10 mouse cellular contexts compared by ENCODE assay signal in the genomic region with DNA sequence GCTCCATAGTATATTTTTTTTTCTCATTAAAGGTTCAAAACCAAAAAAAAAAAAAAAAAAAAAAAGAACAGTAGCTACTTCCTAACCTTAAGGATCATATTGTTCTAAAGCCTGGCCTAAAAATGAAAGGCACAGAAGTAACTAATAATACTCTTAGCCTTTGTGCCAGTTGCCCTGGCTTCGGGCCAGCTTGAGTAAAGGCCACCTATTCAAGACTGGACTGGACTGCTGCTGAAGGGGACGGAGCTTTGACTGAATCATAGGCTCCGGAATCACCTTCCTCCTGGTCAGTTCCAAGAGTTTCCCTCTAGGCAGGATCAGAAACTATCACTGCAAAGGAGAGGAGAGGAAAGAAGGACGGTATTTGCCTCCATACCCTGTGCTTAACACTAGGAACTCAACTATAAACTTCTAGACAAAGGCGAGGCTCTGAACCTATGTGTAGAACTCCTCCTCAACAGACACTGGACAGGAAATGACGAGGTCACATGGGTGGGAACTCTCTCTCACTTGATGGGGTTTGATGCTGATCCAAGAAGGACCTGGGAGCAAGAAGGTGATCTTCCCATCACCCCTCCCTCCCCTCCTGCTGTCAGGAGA. TPM values are rescaled to one million over a fixed set of nuclear protein-coding genes. Genes with fewer than 3 reads are reported as not detected.
DNase-seq lines count a peak whose midpoint lies in the region; ATAC-seq and TF ChIP-seq lines count a peak whose summit lies in the region.
"Had no signal": no experiment of that assay in that cellular context is flagged by ENCODE, and none has a peak within 500 bp of the region (broad histone marks: within the 10 kb centered on the region; RNA-seq: fewer than 3 reads in every experiment).

No protein-coding gene starts in this region.

- no peak for ATAC-seq in kidney, embryonic 16.5 days (ENCODE audit: low FRiP score, low TSS enrichment)
- ATAC-seq in megakaryocyte-erythroid progenitor cell, adult 5-6 weeks (replicated peaks; ENCODE audit: low FRiP score, low TSS enrichment, poor library complexity, severe bottlenecking), result no peak
- ATAC-seq in hindbrain, embryonic 12.5 days (ENCODE audit: low FRiP score), result no peak
- ATAC-seq in intestine, embryonic 16.5 days, result no peak
- ATAC-seq: activated CD4-positive, CD25-positive, alpha-beta regulatory T cell, adult 4 months had no signal

- TF ChIP-seq CTCF in kidney, adult 2 months (conservative IDR thresholded peaks at IDR 0.05; ENCODE audit: insufficient read depth, insufficient read length, low read depth, low read length), result no peak

- H3K4me2 ChIP-seq in kidney, embryonic 16.5 days (replicated peaks; ENCODE audit: low read depth, low read length), result no peak overlapping the region
- H3K4me2 ChIP-seq in hindbrain, embryonic 12.5 days (replicated peaks), result no peak overlapping the region
- H3K4me2 ChIP-seq in intestine, embryonic 16.5 days (ENCODE audit: low read depth, low read length), result no peak overlapping the region

- H3K36me3 ChIP-seq in kidney, adult 2 months (ENCODE audit: control insufficient read depth, insufficient read depth, low read length), result no peaks in the 10 kb centered on the region
- H3K36me3 ChIP-seq in kidney, embryonic 16.5 days (ENCODE audit: insufficient read depth, low read length), result no peaks in the 10 kb centered on the region
- no peaks in the 10 kb centered on the region for H3K36me3 ChIP-seq in hindbrain, embryonic 12.5 days
- H3K36me3 ChIP-seq in intestine, embryonic 16.5 days (ENCODE audit: control insufficient read depth, insufficient read depth, low read length), result no peaks in the 10 kb centered on the region

- H3K27me3 ChIP-seq in kidney, adult 2 months (replicated peaks; ENCODE audit: control insufficient read depth, insufficient read depth, low read length), result no peaks in the 10 kb centered on the region
- no peaks in the 10 kb centered on the region for H3K27me3 ChIP-seq in kidney, embryonic 16.5 days (ENCODE audit: insufficient read depth, low read length)
- no peaks in the 10 kb centered on the region for H3K27me3 ChIP-seq in hindbrain, embryonic 12.5 days
- H3K27me3 ChIP-seq in intestine, embryonic 16.5 days (replicated peaks; ENCODE audit: control insufficient read depth, insufficient read depth, low read length), result no peaks in the 10 kb centered on the region

- peak overlapping the region; percentile 68; the same call in 1 of the 2 replicates for H3K27ac ChIP-seq in kidney, adult 2 months (ENCODE audit: insufficient read depth, low read depth, low read length)
- H3K27ac ChIP-seq in kidney, embryonic 16.5 days (ENCODE audit: low read length), result no peak overlapping the region
- no peak overlapping the region for H3K27ac ChIP-seq in hindbrain, embryonic 12.5 days
- H3K27ac ChIP-seq in intestine, embryonic 16.5 days (ENCODE audit: low read length), result no peak overlapping the region

- TF ChIP-seq POLR2A in kidney, adult 2 months (IDR thresholded peaks at IDR 0.05; ENCODE audit: low read depth, low read length), result no peak

- H3K4me1 ChIP-seq in kidney, adult 2 months (ENCODE audit: control insufficient read depth, insufficient read depth, low read length), result no peaks in the 10 kb centered on the region
- no peaks in the 10 kb centered on the region for H3K4me1 ChIP-seq in kidney, embryonic 16.5 days (ENCODE audit: insufficient read depth, low read length)
- H3K4me1 ChIP-seq in hindbrain, embryonic 12.5 days, result 0 out of 2 replicates have a peak, but pooled peaks cover 4% of the 10 kb centered on the region
- peaks cover 5% of the 10 kb centered on the region; the same call in 1 of the 2 replicates for H3K4me1 ChIP-seq in intestine, embryonic 16.5 days (ENCODE audit: control insufficient read depth, insufficient read depth, low read length)

- 46% methylated on average over 6 of the region's 6 CpGs for WGBS in kidney, adult 2 months
- WGBS in kidney, embryonic 16.5 days, result 81% methylated on average over 6 of the region's 6 CpGs
- WGBS in hindbrain, embryonic 12.5 days, result 85% methylated on average over 6 of the region's 6 CpGs
- 75% methylated on average over 6 of the region's 6 CpGs for WGBS in intestine, embryonic 16.5 days

- no peak overlapping the region for H3K4me3 ChIP-seq in kidney, adult 2 months (ENCODE audit: insufficient read depth, low read depth, low read length)
- no peak overlapping the region for H3K4me3 ChIP-seq in kidney, embryonic 16.5 days (ENCODE audit: low read length)
- H3K4me3 ChIP-seq in hindbrain, embryonic 12.5 days, result no peak overlapping the region
- H3K4me3 ChIP-seq in intestine, embryonic 16.5 days (ENCODE audit: low read length), result no peak overlapping the region

- peak; percentile 84 for DNase-seq in kidney, adult 2 months
- peak; percentile 31 for DNase-seq in Muller cell, postnatal 12 days (ENCODE audit: inconsistent ontology term)
- peak; percentile 18 for DNase-seq in brain, adult 2 months (ENCODE audit: low read depth, low spot score)
- DNase-seq in kidney, adult 8-10 months, result peak; percentile 50 to 72
- DNase-seq: liver, postnatal 0 days had no signal

- no peak overlapping the region for H3K9ac ChIP-seq in kidney, embryonic 16.5 days (replicated peaks; ENCODE audit: low read length)
- no peak overlapping the region for H3K9ac ChIP-seq in hindbrain, embryonic 12.5 days
- H3K9ac ChIP-seq in intestine, embryonic 16.5 days (ENCODE audit: low read depth, low read length), result no peak overlapping the region
- H3K9ac ChIP-seq: liver, postnatal 0 days had no signal

- no peaks in the 10 kb centered on the region for H3K9me3 ChIP-seq in kidney, embryonic 16.5 days (ENCODE audit: low read length)
- no peaks in the 10 kb centered on the region for H3K9me3 ChIP-seq in hindbrain, embryonic 12.5 days (replicated peaks)
- no peaks in the 10 kb centered on the region for H3K9me3 ChIP-seq in intestine, embryonic 16.5 days (ENCODE audit: control insufficient read depth, low read length)

RNA-seq across cellular contexts. Expression of gene Rbp7, which starts 3.2 kb away (rescaled TPM):
- 2.0 and 2.9 TPM in 2 replicates for polyA plus RNA-seq in kidney, adult 2 months (2012; rRNA removed)
- 1.3 TPM in 2 replicates for polyA plus RNA-seq in kidney, embryonic 16.5 days (2015; fragmentation: Nextera tagmentation; extraction: Ambion mirVana)
- not detected in 2 replicates for total RNA-seq in megakaryocyte-erythroid progenitor cell, adult 5-6 weeks (2014; fragmentation: Nextera tagmentation)
- total RNA-seq in megakaryocyte-erythroid progenitor cell, adult 5-6 weeks (2017), result not detected in 2 replicates
- polyA plus RNA-seq in hindbrain, embryonic 12.5 days (2016; fragmentation: Nextera tagmentation; extraction: Ambion mirVana), result not detected in 2 replicates
- polyA plus RNA-seq in intestine, embryonic 16.5 days (2015; fragmentation: Nextera tagmentation; extraction: Ambion mirVana), result 1.9 and 2.2 TPM in 2 replicates
- polyA plus RNA-seq: activated CD4-positive, CD25-positive, alpha-beta regulatory T cell, adult 4 months; liver, postnatal 0 days had no signal

RNA-seq across cellular contexts. Expression of gene Tmem274, which starts 19.2 kb away (rescaled TPM):
- polyA plus RNA-seq in kidney, adult 2 months (2012; rRNA removed), result 0.18 TPM in 1 of 2 replicates, not detected in the other
- polyA plus RNA-seq in kidney, embryonic 16.5 days (2015; fragmentation: Nextera tagmentation; extraction: Ambion mirVana), result 0.41 and 0.82 TPM in 2 replicates
- total RNA-seq in megakaryocyte-erythroid progenitor cell, adult 5-6 weeks (2014; fragmentation: Nextera tagmentation), result not detected in 2 replicates
- total RNA-seq in megakaryocyte-erythroid progenitor cell, adult 5-6 weeks (2017), result not detected in 2 replicates
- 0.37 and 0.40 TPM in 2 replicates for polyA plus RNA-seq in hindbrain, embryonic 12.5 days (2016; fragmentation: Nextera tagmentation; extraction: Ambion mirVana)
- polyA plus RNA-seq in intestine, embryonic 16.5 days (2015; fragmentation: Nextera tagmentation; extraction: Ambion mirVana), result 0.38 and 0.55 TPM in 2 replicates
- polyA plus RNA-seq: liver, postnatal 0 days had no signal

RNA-seq across cellular contexts. Expression of gene Nmnat1, which starts 27.1 kb away (rescaled TPM):
- polyA plus RNA-seq in kidney, adult 2 months (2012; rRNA removed), result 17.9 and 21.9 TPM in 2 replicates
- 13.9 and 14.2 TPM in 2 replicates for polyA plus RNA-seq in kidney, embryonic 16.5 days (2015; fragmentation: Nextera tagmentation; extraction: Ambion mirVana)
- total RNA-seq in megakaryocyte-erythroid progenitor cell, adult 5-6 weeks (2014; fragmentation: Nextera tagmentation), result 2.8 and 13.3 TPM in 2 replicates
- total RNA-seq in megakaryocyte-erythroid progenitor cell, adult 5-6 weeks (2017), result 2.2 and 8.0 TPM in 2 replicates
- polyA plus RNA-seq in hindbrain, embryonic 12.5 days (2016; fragmentation: Nextera tagmentation; extraction: Ambion mirVana), result 12.1 and 13.8 TPM in 2 replicates
- polyA plus RNA-seq in intestine, embryonic 16.5 days (2015; fragmentation: Nextera tagmentation; extraction: Ambion mirVana), result 14.7 and 15.2 TPM in 2 replicates

RNA-seq across cellular contexts. Expression of gene Lzic, which starts 27.1 kb away (rescaled TPM):
- 7.7 and 8.6 TPM in 2 replicates for polyA plus RNA-seq in kidney, adult 2 months (2012; rRNA removed)
- 45.9 and 47.6 TPM in 2 replicates for polyA plus RNA-seq in kidney, embryonic 16.5 days (2015; fragmentation: Nextera tagmentation; extraction: Ambion mirVana)
- total RNA-seq in megakaryocyte-erythroid progenitor cell, adult 5-6 weeks (2014; fragmentation: Nextera tagmentation), result 26.0 and 32.6 TPM in 2 replicates
- 62.6 and 135 TPM in 2 replicates for total RNA-seq in megakaryocyte-erythroid progenitor cell, adult 5-6 weeks (2017)
- 46.7 and 46.8 TPM in 2 replicates for polyA plus RNA-seq in hindbrain, embryonic 12.5 days (2016; fragmentation: Nextera tagmentation; extraction: Ambion mirVana)
- 38.2 and 41.4 TPM in 2 replicates for polyA plus RNA-seq in intestine, embryonic 16.5 days (2015; fragmentation: Nextera tagmentation; extraction: Ambion mirVana)

RNA-seq across cellular contexts. Expression of gene Ube4b, which starts 31.4 kb away (rescaled TPM):
- polyA plus RNA-seq in kidney, adult 2 months (2012; rRNA removed), result 49.5 and 56.5 TPM in 2 replicates
- 46.8 and 50.9 TPM in 2 replicates for polyA plus RNA-seq in kidney, embryonic 16.5 days (2015; fragmentation: Nextera tagmentation; extraction: Ambion mirVana)
- 65.7 and 65.9 TPM in 2 replicates for total RNA-seq in megakaryocyte-erythroid progenitor cell, adult 5-6 weeks (2014; fragmentation: Nextera tagmentation)
- total RNA-seq in megakaryocyte-erythroid progenitor cell, adult 5-6 weeks (2017), result 24.1 and 34.2 TPM in 2 replicates
- polyA plus RNA-seq in hindbrain, embryonic 12.5 days (2016; fragmentation: Nextera tagmentation; extraction: Ambion mirVana), result 82.8 and 92.7 TPM in 2 replicates
- polyA plus RNA-seq in intestine, embryonic 16.5 days (2015; fragmentation: Nextera tagmentation; extraction: Ambion mirVana), result 31.1 and 34.4 TPM in 2 replicates

Comparison
In these comparisons a context has a peak if more than half of its experiments do, and no peak if none do; other contexts are left out.
1. DNase-seq: peak in every context shown above with its lines; median percentile 84 in kidney, adult 2 months; 61 in kidney, adult 8-10 months; 31 in Muller cell, postnatal 12 days; 18 in brain, adult 2 months.